Mouse (Mus musculus) small intestine, adult 2 months (tissue): Measurements from ENCODE around the gene Adcy5.

Experiments
- CTCF ChIP-seq: fragments of 200-500 bp; IDR thresholded peaks from 2 replicates; pipeline ENCODE4 v1.5.1; 2012; ENCODE audit warnings: low read depth, mild to moderate bottlenecking, control low read depth, inconsistent platforms, low read length, moderate library complexity, mixed read lengths; ENCODE audit not compliant: insufficient replicate concordance, insufficient read length; ENCODE audit errors: extremely low read depth
- POLR2A ChIP-seq: fragments of 200-500 bp; IDR thresholded peaks from 2 replicates; pipeline ENCODE4 v1.6.1; 2012; ENCODE audit warnings: low read depth, mild to moderate bottlenecking, control low read depth, inconsistent platforms, low read length, moderate library complexity

GRCm38 (mm10) chr16:35270945-35271344 lies 116.3 kb downstream of the Adcy5 start:
- TF ChIP-seq CTCF, result no peak
- TF ChIP-seq POLR2A, result no peak
